Mouse (Mus musculus) adrenal gland, postnatal 10 days (tissue): ENCODE measurements around the gene Ctnnb1. TPM values are rescaled to one million over a fixed set of nuclear protein-coding genes. Genes with fewer than 3 reads are reported as not detected.
"Not testable (repeated sequence)": the region's sequence is repeated elsewhere in the genome, so short reads cannot be mapped to it uniquely, and the experiment has no call there.

Experiments used
- DNase-seq: peaks from one replicate; pipeline ENCODE4 v3.0.0; 2021; ENCODE audit warnings: mixed read lengths
- long read RNA-seq, 2 experiments: library from polyadenylated mRNA; stranded (forward); transcript quantifications; one replicate each; pipeline ENCODE4 v2.0.0; 2021
- total RNA-seq, 2 experiments: library from RNA; stranded (reverse); gene quantifications; 2 replicates each; pipeline ENCODE4 v1.2.3; 2021

The Ctnnb1 gene
- 100 to 1,000 TPM; 638 to 649 TPM for total RNA-seq
- long read RNA-seq, experiment 1, transcript Ctnnb1-201 (15 exons, 3,623 nt): major isoform, 38 of 174 reads
- long read RNA-seq, experiment 1, transcript Ctnnb1-215 (1 exons, 1,292 nt): minor isoform, 17 of 174 reads
- long read RNA-seq, experiment 1, partial matches to known transcripts: 112 of 174 reads
- long read RNA-seq, experiment 1, other reads (novel, unspliced or antisense): 7 of 174 reads
- long read RNA-seq, experiment 2, transcript Ctnnb1-201 (15 exons, 3,623 nt): major isoform, 29 of 68 reads
- long read RNA-seq, experiment 2, transcript Ctnnb1-215 (1 exons, 1,292 nt): minor isoform, 8 of 68 reads
- long read RNA-seq, experiment 2, partial matches to known transcripts: 28 of 68 reads
- long read RNA-seq, experiment 2, other reads (novel, unspliced or antisense): 2 of 68 reads

DNA sequence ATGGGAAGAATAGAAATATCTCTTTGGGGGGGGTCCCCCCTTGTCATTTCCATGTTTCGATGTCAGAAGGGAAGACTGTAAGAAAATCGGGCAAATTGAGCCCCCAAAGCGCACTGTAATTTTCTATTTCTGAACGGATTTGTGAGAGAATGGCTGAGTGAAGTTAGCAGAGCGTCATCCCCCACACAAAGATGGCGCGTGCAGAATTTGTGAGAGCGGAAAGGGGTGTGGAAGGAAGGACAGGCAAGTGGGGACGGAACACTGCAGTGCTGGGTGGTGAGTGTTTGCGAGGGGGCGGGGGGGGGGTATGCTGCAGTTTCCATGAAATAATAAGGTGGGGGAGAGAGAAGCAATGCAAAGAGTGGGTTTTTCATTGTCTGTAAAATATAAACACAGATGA lies at the start of gene Ctnnb1:
Gene Ctnnb1, plus strand, starts transcription at position 136 of the 400 bp plus-strand sequence.
- no peak for DNase-seq

DNA sequence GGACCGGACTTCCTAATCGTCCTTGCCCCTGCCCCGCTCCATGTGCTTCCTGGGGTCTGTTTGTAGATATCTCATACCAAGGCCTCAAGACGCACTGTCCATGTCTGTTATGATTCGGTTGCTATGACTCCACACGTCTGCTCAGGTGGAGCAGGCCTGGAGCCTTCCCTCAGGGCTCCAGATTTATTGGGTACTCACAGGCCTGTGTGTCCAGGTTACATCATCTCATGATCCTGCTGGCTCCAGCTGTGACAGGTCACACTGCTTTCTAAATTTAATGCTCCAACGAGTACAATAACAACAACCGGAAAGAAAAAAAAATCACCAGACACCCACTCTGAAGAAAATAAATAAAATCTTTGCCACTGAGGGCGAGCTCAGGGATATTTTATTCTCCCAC lies 48.7 kb upstream of the Ctnnb1 start:
- DNase-seq: no peak

DNA sequence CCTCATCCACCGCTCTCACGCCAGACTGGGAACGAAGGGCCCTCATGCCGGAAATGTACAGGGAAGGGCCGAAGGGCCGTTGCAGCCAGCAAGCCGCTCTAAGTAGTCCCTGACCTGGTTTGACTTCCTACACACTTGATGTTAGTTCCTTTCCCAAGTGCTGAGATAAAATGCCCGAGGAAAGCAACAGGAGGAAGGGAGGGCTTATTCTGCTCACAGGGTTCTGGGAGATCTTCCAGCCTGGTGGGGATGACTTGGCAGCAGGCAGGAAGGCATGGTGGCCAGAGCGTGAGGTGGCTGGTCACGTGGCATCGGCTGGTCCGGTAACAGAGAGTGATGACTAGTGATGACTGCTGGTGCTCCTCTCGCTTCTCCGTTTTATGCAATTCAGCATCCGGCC lies 47.9 kb upstream of the Ctnnb1 start:
- no peak for DNase-seq

DNA sequence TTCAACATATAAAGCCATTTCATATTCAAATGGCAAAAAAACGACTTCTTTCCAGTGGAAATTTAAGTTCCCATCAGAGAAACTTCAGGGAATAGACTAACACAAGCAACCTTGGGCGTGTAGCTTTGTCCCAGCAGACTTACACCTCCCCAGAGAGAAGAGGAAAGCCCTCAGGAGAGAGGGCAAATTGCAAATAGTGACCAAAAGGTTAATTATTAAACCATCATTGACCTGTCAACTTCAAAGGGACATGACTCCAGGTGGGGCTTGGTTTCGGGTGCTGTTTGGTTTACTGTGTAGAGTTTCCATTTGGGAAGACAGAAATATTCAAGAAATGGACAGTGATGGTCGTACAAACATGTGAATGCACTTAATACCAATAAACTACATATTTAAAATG lies 47.2 kb upstream of the Ctnnb1 start:
- no peak for DNase-seq

DNA sequence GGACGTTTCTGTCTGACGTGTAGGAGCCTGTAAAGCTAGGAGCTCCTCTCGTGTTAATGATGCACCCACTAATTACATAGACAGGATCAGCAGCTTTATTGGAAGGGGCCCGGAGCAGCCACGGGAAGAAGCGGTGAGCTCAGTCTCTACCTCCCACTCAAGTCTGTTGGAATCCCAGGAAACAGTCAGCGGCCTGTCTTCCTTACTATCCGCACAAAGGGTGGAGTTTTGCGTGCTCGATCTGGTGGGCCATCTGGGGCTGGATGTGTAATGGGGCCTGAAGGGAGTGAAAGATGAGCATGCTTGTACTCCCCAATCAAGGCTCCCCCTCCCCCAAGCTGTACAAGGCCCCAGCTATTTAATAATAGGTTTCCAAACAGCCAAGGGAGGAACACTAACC lies 44.3 kb upstream of the Ctnnb1 start:
- no peak for DNase-seq

DNA sequence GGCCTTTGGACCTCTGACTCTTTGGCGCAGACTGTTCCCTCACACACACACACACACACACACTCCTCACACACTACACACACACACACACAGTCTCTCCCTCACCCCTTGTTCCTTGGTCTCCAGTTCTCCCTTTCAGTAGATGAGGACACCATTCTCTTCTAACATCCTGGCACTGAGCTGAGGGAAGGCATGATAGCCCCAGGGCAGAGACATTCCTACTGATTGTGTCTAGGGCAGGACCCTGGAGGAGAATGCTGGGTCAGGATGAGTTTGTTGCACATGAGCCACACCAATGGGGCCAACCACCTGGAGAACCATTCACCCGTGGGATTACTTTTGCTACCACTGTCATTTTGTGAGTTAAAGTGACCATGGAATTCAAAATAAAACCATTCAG lies 41.4 kb upstream of the Ctnnb1 start:
- no peak for DNase-seq

DNA sequence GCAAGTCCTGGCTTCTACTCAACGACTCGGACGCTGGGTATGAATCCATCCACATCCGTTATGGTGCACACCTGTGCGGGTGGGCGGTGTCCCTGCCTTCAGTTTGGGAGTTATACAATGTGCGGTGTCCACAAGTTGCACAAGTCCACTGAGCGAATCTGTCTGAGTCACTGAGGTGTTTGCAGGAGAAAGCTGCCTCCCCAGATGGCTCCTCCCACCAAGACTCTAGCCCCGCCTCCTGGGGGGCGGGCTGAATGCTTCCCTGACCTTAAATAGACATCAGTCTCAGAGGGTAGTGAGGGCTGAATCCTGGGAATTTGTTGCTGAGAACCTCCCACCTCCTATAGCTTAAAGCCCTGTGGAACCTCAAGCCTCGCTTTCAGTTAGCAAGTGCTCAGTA lies 35.6 kb upstream of the Ctnnb1 start:
- peak; percentile 35 for DNase-seq

DNA sequence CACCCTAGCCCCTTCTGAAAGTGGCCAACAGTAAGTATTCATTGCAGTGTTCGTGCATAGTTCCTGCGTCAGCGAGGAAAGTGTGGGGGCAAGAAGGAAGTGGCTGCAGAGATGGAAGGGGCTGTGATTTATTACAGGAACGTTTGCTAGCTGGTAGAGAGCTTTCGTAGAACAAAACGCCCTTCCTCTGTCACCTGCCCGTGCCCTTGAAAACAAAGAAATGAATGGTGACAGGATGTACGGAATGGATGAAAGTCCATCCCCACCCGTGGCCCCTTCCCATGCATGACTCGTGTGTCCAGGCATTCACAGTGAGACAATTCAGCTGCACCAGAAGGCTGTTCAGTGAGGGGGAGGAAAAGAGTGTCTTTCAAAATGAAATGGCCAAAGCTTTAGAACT lies 35.0 kb upstream of the Ctnnb1 start:
- no peak for DNase-seq

DNA sequence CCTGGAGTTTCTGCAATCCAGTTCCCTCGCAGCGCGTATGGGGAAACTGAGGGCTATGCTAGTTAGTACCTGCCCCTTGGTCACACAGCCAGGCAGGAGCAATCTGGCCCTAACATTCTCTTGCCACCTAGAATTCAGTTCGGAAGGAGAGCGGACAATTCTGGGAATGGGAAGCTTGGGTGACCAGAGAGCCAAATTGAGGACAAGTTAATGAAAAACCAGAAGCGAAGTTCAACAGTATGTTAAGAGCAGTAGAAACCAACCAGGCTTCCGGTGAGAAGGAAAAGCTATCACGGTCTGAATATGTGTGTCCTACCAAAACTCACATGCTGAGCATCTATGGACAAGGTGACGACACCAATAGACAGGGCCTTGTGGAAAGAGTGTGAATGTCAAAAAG lies 34.6 kb upstream of the Ctnnb1 start:
- DNase-seq: no peak

DNA sequence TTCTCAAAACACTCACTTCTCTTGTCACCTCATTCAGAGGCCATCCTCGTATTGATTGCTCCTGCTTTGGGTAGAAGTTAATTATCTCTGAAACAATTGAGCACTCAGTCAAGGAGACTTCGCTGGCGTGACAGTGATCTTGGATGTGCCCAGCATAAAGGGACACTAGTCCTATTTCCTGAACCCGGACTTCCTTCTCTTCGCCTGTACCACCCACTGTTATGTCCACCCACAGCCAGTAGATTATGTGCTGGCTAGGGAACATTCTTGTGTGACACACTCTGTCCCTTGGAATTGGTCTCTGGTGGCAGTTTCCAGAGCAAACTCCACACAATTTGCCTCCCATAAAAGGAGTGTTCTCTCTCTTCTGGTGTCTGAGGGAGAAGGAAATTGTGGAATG lies 32.5 kb upstream of the Ctnnb1 start:
- DNase-seq: no peak

DNA sequence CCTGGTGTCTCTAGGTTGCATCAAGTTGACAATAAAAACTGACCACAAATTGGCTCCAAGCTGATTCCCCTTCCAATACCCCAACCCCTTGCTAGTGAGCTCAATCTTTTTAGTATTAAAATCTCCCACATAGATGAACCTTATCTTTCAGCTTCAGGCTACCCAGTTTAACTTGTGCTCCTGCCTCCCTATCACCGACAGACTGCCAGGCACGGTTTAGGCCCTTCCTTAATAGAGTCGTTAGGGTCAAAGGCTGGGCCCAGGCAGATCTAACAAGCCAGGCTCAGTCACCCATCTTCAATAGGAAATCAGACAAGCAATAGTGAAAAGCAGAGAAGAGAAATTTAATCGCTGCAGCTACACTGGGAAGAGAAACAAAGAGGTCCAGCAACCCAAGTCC lies 31.7 kb upstream of the Ctnnb1 start:
- DNase-seq: no peak

DNA sequence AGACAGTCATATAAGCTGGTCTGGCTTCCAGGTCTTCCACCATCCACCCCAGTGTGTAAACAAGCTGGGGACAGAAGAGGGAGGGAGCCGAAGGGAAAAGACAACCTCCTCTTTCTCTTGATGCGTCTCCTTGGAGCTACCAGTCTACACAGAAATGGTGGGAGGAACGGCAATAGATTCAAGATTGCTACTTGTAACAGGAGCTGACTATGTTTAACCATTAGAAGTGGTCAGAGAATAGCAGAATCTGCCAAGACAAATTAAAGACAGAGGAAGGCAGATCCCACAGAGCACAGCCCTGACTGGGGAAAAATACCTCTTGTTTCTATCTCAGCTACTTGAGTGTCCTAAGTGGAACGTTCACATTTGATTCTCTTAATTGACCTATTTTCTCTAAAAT lies 29.2 kb upstream of the Ctnnb1 start:
- DNase-seq: no peak

DNA sequence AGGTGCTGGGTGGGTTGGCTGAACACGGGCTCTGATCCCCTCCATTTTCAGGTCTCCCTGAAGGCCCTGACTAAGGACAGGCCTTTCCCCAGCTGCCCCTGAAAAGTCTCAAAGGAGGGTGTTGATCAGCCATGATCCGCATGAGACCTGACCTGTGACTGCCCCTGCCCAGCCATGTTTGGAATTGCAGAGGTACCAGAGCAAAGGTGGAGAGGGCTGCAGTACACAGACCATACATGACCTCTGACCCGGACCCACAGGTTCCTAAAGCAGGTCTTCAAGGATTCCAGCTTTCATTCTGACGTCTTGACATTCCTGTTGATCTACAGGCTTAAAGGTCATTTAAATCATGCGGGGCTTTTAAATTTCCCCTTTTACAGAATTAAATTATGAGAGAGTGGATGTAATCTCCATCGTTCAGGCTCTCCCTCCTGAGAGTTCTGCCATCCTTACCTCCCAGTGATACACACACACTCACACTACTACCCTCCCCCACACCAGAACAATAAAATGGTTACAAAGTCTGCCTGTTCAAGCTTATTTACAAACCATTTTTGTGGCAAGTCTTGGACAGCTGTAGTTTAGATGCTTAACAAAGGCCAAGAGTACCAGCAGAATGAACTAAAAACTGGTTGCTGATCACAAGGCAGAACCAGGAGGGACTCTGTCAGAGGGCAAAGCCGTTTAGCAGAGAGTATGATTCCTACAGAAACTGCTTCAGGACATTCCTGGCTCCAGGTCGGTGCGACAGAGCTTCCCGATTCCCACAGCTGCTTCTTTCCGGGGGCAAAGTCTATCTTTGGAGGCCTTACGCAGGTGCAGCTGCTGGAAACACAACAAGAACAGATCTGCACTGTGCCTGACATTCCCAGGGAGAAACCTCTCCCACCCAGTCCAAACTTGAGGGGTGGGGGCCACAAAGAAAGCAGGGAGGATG lies 28.4 kb upstream of the Ctnnb1 start:
- no peak for DNase-seq

DNA sequence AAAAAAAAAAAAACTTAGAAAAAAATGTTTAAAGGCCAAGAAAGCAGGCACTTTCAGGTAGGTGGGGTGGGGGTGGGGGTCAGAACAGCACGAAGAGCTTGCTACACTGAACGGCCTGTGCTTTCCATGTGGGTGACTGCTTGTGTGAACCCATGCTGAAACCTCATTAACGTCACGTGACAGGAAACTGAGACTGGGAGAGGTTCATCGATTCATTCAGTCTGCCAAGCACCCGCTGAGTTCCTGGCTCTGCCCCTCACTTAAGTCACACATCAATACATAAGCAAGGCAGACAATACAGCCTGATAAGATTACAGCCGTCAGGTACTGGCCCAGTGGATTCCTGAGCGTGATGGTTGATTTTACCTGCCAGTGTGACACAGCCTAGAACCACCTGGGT lies 26.5 kb upstream of the Ctnnb1 start:
- no peak for DNase-seq

DNA sequence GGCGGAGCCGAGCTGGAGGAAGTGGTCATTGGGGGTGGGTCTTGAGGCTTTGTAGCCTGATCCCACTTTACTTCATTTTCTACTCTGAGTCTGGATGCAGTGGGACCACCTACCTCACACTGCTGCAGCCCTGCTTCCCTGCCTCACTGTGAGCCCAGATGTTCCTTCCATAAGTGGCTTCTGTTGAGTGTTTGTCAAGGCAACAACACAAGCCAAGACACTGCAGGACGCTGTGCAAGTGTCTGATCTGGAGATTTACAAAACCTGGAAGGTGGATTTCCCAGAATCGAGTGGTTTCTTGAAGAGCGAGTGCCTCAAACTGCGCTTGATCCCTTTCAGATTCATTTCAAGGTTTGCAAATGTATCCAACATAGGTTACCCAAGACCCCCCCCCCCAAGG lies 20.6 kb upstream of the Ctnnb1 start:
- no peak for DNase-seq

DNA sequence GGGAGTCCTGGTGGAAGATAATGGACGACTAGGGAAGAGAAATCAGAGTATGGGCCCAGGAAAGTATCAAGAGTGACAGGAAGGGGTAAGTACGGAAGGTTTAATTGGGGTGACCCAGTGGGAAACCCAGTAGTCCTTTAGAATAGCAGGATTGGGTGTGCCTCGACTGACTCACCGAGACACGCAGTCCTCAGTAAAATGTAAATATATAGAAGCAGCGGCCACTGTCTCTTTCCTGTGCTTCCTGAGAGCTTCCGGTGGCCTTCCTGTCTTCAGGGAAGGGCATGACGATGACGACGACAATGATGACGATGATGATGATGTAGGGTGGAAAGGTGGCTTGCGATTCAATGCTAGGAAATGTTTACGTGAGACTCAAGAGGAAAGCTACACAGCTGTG lies 15.9 kb upstream of the Ctnnb1 start:
- no peak for DNase-seq

DNA sequence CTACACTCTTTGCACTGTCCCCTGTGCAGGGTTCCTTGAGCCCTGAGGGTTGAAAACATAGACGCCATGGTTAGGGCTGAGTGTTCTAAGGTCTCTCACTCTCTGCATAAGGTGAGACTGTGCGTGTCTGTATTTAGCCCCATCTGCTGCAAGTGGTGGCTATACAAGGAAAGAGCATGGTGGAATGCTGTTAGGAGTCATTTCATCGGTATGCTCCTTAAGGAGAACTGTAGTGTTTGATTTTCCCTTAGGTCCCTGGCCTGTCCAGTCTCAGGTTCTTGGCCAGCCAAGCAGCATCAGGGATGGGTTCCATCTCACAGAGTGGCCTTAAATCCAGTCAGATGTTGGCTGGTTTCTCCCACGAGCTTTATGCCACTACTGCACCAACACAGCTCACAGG lies 14.6 kb upstream of the Ctnnb1 start:
- no peak for DNase-seq

DNA sequence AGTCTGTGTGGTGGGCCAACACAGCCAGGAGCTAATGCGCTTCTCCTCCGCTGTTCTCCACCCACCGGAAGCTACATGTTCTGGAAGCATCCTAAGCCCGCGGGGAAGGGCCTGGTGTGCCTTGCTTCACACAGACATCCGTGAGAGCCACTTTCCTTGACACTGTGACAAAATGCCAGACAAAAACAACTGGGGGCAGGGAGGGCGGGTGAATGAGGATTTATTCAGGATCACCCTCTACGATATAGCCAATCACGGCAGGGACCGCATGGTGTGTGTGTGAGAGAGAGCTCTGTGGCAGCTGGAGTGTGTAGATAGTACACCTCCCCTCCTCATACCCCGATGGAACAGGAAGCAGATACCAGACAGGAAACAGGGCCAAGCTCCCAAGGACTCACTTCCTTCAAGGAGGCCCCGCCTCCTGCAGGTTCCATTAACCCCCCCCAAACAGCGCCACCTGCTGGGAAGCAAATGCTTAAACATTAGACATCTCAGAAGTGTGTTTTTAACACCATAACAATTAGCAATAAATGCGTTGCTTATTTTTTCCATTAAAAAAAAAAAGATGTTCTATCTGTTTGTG lies 14.0 kb upstream of the Ctnnb1 start:
- peak; percentile 40 for DNase-seq

DNA sequence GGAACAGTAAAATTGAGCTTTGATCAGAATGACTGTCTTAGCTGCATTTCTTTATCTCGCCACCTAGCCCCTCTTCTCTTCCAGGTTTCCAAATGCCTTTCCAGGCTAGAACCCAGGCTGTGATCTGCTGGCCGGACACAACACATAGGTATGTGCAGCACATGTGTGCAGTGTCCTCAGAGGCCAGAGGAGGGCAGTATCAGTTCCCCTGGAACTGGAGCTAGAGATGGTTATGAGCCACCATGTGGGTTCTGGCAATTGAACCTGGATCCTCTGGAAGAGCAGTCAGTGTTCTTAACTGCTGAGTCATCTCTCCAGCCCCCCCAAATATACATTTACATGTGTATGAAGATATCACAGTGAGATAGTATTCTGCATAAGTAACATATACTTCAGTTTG lies 11.4 kb upstream of the Ctnnb1 start:
- not testable (repeated sequence) for DNase-seq

DNA sequence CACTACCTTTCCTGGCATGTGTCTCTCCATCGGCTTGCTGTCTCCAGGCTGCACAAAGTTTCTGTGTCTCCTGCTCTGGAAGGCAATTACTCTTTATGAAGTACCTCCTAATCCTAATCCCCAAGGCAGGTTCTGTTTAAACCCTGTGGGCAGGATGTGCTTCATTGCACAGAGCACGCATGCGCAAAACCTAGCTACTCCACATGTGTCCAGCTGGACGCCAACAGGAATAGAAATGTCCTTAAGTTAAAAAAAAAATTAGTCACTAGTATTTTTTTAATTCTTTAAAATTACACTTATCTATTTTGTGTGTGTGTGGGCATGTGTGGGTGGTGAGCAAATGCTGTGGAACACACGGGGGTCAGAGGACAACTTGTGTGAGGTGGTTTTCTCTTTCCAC lies 10.8 kb upstream of the Ctnnb1 start:
- DNase-seq: no peak

DNA sequence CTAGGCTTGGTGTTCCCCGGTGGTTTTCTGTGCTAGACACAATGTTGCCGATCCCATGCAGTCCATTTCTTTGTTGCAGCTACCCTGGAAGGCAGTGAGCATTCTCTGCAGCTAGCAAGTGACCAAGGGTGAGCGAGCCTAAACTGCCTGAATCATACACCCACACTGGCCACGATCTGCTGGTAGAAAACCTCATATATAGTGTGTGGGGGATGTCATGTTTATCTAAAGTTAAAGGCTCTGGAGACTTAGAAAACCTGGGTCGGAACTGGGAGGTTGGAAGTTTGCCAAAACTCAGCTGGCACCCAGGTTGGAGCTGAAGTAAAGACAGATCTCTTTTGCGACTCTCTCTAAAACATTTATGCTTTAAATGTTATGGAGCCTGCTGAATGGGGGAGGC lies 10.4 kb upstream of the Ctnnb1 start:
- peak; percentile 41 for DNase-seq

DNA sequence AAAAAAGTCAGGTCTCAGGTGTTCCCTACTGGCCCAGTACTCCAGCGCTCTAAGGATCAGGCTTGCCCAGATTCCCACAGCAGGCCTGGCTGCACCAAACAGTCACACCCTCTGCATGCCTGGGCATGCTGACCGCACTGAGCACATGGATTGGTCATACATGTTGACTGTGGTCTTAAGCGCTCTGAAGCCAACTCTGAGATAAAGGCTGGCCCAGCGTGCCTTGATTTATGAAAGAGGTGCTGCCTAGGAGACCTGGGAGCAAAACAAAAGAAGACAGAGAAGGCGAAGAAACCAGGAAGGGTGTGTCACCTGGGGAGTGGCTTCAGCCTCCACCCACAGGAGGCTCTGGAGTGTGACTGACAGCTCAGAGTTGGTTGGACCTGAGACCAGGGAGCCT lies 9.9 kb upstream of the Ctnnb1 start:
- DNase-seq: no peak

DNA sequence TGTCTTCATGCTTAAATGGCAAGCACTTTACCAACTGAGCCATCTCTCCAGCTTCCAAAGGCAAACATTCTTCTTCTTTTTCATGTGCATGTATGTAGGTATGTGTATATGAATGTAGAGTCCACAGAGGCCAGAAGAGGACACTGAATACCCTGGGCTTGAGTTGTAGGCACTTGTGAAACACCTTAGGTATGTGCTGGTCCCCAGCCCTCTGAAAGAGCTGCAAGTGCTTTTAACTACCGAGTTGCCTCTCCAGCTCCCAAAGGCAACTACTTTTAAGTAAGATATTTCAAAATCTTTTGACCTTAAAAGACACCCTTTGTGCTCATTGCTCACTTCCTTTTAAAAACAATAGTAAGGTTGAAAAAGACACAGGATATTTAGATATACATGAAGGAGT lies 2.9 kb upstream of the Ctnnb1 start:
- DNase-seq: no peak
